Mouse (Mus musculus) spleen, embryonic (tissue): ENCODE measurements at regions not wholly inside any gene's neighbourhood (a gene's known extent, or its start where the extent isn't known, plus 50 kb on each side); places are given as distances from the start of the nearest gene placed in this dataset.

Source experiments
- CTCF ChIA-PET: fragments of 350-600 bp; sonication (Branson Sonifier 250); formaldehyde crosslinking; loops from one replicate; lab custom pipeline; 2022; lab: Charles Lee

DNA sequence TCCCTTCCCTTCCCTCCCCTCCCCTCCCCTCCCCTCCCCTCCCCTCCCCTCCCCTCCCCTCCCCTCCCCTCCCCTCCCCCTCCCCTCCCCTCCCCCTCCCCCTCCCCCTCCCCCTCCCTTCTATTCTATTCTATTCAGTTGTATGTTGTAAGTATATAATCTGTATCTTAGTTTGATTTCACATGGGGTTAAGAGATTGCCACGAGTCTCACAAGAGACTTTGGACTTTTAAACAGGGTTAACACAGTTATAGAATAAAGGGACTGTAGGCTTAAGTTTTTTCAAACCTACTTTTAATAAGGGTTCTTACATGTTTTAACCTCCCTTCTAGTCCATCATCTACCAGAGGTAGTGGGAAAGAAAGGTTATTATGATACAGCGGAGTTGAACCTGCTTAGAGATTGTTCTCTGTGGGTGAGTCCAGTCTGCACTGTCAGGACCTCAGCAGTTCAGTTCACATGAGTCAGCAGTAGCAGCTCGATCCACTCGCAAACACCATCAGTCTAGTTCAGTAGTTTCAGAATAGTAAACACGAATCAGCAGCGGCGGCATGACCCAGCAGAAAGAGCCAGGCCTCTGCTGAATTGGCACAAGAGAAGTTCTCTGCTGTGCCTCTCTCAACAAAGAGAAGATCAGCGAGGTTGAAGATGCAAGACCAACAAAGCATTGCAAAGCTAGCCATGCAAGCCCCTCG lies 116.8 kb upstream of the Shb start:
- CTCF ChIA-PET = no interaction called here

DNA sequence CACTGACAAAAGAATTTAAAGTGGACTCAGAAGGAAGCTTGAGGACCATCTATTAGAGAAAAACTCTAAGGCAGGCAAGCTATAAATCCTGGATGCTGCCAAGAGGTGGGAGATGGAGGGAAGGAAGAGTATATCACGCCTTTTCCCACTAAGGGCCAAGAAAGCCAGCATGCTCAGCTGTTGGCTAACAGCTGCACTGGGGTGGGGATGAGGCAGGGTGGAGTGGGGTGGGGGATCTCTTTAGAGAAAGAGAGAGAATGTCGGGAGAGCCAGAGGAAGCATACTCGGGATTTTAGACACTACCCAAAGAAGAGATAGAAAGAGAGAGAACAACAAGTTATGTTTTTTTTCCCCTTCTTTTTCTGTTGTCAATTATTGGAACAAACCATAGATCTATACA lies 115.2 kb upstream of the Shb start:
- CTCF ChIA-PET = no interaction called here

GRCm38 (mm10) chr4:45642604-45643003 lies 110.3 kb upstream of the Shb start:
- CTCF ChIA-PET = no interaction called here

GRCm38 (mm10) chr4:45641272-45641671 lies 109.0 kb upstream of the Shb start:
- CTCF ChIA-PET = no interaction called here

- CTCF ChIA-PET = no interaction called here
These were observed 108.4 kb upstream of the Shb start for GRCm38 (mm10) chr4:45640713-45641112.

- CTCF ChIA-PET = interaction anchor here (0.7 kb wide), 1 partner anchor 26 kb away, joined by 4 read pairs; no protein-coding TSS in a partner anchor
These were observed 107.2 kb upstream of the Shb start for GRCm38 (mm10) chr4:45639397-45640034.

DNA sequence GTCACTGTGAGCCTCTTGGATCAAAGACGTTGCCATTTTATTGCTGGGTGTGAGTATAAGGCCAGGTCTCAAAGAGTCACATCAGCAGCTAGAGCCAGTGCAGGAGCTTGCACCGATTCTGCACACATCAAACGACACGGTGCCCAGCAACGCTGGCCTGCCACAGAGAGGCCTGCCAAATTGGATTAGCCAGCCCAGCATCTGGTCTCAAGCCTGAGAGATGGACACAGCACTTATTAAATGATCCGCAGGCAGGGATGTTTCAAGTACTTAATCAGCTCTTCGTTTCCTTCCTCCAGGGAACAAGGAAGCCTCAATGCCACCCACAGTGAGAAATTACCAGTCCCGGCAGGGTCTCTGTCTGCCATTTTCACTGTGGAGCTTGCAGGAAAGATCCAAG lies 106.1 kb upstream of the Shb start:
- CTCF ChIA-PET = no interaction called here

DNA sequence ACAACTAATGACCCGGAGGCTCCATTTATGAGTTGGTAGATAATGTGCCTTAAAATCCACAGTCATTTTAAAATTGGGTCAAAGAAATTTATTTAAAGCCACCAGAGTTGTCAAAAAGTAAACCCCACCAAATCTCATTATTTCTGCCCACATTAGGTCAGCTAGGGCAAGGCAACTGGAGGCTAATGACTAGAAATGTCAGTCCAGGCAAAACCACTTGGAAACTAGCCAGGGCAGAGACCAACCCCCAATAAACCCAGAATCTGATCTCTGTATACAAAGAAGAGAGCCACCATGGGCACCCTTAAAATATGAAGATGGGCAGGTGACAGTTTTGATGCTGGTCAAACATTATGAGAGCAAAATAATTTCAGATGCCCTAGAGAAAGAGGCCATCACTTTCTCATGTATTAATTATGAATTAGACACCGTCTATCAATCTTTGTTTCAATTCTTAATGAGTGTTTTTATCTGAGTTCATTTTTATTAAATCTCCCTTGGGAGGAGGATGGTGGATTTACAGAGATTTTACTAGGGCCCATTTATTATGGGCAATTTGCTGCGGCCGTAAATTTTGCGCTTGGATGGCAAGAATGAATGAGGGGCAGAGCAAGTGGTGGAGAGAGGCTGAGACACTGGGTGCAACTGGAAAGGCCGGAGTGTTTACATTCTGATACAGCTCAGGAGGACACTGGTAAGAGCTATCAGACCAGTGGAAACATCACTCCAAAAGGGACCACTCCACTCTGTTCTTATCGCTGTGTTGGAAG lies 99.2 kb upstream of the Shb start:
- CTCF ChIA-PET = no interaction called here

GRCm38 (mm10) chr4:45625633-45626032 lies 93.4 kb upstream of the Shb start:
- CTCF ChIA-PET = no interaction called here

- CTCF ChIA-PET = no interaction called here
These were observed 89.7 kb upstream of the Shb start for GRCm38 (mm10) chr4:45622017-45622416.

DNA sequence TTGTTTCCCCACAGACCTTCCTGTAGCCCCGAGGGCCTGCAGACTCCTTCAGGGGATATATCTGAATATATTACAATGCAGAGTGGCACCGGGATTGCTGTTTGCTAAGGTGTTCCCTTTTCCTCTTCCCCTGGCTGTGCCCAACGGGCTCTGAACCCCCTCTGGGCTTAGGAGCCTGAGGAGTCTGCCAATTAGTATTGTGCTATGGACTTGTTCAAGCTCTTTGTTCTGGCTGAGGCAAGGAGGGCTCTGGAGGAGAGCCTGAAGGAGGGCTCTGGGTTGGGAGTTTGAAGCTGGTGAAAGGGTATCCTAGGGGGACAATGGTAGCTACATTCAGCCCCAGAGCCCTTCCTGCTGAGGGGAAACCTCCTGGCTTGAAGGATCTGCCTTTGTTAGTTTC lies 84.9 kb upstream of the Shb start:
- CTCF ChIA-PET = no interaction called here

DNA sequence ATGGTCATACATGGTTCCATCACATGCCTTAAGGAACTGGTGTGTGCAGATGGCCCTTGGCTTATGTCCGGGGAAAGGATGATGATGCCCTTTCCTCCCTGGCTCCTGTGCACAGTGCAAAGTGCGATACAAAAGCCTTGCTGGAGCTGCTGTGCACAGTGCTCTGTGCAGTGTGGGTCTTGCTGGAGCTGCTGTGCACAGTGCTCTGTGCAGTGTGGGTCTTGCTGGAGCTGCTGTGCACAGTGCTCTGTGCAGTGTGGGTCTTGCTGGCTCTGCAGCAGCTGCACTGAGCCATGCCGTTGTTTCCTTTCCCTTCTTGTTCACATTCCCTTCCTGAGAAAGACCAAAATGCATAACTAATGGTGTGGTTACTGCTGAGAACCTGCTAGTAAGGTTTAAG lies 81.2 kb upstream of the Shb start:
- CTCF ChIA-PET = interaction anchor here (0.6 kb wide), 1 partner anchor 26 kb away, joined by 4 read pairs; no protein-coding TSS in a partner anchor

DNA sequence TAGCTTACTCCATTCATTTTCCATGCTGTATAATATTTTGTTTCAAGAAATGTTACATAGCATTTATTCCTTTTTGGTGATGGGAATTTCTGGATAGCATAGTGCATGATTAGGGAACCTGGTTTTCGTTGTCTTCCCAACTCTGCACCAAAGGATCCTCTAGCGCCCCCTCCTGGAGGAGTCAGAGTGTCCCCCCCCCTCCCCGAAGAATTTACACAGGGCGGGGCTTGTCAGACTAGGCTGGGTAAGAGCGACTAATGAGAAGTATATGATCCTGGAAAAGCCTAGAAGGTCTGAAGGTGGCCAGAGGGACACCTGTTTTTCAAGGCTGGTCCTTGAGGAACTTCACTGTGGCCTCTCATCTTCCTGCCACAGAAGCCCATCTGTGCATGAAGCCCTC lies 79.9 kb upstream of the Shb start:
- CTCF ChIA-PET = no interaction called here

- CTCF ChIA-PET = no interaction called here
These were observed 78.7 kb upstream of the Shb start for GRCm38 (mm10) chr4:45610937-45611336.

DNA sequence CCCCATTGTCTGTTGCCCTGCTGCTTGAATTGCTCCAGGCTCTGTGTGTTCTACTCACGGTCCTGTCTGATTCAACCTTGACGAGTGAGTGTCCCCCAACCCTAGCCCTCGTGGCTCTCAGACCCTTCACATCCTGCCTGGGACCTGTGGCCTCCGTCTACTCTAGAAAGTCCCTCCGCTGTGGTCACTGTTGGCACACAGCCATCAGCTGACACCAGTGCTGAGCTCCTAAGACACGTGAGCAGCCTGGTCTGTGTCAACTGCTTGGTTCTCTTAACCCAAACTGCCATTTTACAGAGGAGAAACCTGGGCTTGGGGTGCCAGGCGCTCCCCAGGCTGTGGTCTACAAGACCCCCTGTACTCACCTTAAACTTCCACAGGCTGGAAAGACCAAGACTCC lies 74.3 kb upstream of the Shb start:
- CTCF ChIA-PET = no interaction called here

- CTCF ChIA-PET = no interaction called here
These were observed 73.4 kb upstream of the Shb start for GRCm38 (mm10) chr4:45605681-45606080.

GRCm38 (mm10) chr4:45604271-45604800 lies 72.1 kb upstream of the Shb start:
- CTCF ChIA-PET = interaction anchor here (0.6 kb wide), 1 partner anchor 29 kb away, joined by 11 read pairs; no protein-coding TSS in a partner anchor

DNA sequence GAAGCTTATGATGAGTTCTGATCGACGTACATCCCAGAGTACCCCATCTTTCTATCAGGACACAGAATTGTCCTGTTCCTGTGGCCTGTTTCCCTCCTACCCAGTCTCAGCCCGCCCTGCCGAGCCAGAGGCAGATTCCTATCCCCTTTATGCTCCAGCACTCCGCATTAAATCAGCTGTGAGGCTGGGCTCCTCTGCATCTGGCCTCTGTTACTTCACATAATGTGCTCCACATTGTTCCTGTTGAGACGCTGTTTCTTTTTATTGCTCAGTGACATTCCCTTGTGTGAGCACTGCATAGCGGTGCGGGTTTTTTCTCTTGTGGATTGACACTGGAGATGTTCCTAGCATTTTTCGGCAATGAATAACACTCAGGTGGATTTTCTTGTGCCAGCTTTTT lies 68.2 kb upstream of the Shb start:
- CTCF ChIA-PET = no interaction called here

DNA sequence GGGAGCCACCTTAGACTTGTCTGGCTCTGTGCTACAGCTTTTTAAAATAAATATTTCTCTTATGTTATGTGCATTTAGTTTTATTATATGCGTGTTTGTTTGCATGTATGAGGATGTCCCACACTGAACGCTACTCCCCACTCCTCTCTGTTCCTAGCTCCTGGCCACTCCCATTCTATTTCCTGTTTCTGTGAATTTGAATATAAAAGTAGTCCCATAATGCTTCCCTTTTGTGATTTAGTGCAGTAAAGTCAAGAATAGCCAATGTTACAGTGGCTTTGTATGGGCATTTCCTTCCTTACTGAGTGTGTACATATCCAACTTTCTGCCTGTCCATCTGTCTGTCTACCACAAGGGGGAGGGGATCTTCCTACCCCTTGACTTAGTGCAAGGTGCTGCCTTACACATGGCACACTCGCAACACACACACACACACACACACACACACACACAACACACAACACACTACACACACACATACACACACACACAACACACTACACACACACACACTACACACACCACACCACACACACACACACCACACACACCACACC lies 61.2 kb upstream of the Shb start:
- CTCF ChIA-PET = interaction anchor here (0.6 kb wide), 1 partner anchor 321 kb away, joined by 3 read pairs; no protein-coding TSS in a partner anchor

DNA sequence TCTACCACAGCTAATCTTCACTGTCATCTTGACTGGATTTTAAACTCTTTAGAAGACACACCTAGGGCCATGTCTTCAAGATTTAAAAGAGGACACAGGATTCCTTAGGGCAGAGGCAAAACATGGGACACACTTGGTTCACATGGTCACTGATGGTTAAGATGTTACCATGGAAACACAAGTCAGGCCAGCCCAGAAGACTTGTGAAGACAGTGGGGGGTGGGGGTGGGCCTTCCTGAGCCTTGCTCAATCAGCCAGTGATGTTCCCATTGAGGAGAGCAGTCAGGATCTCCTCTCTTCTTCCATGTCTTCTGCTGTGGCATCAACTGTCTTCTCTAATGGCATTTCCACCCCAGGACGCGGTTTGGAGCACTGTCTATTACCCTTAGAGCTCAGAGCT lies 60.5 kb upstream of the Shb start:
- CTCF ChIA-PET = interaction anchor here (0.6 kb wide), 2 partner anchors 320 to 359 kb away, joined by 3 read pairs; no protein-coding TSS in a partner anchor

DNA sequence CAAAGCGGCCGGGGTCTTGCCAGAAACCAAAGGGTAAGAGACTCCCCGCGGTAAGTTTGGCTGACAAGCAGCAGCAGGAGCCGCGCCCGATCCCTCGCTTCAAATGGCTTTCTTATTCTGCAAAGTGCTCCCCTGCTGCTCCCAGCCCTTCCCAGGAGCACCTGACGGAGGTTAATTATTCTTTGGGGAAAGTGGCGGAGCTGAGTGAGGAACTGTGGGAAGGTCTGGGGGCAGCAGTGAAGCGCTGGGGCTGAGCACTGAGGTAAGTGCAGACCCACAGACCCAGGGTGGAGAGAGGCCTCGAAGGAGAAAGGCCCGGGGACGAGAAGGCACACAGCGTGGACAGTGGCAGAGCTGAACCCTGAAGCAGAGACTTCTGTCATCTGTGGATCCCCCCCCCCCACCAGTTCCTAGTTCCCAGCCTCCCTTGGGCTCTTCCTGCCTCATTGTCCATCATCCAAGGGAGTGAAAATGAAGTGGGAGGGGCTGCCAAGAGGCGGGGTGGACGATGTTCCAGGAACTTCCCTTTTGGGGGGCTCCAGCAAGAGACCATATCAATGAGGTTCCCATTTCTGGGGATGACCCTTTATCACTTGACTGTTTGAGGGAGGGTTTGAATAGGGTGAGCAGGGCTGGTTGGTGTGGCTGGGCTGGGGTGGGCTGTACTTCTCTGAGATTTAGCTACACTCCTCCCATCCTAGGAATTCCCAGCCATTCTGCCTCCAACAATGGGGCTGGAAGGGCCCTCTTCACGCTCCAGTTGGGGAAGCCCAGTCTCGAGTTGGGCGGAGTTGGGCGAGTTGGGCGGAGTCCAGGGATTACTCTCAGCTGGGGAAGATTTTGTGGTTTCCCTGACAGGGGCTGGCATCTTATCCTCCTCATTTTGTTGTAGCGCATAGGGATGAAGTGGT lies 59.4 kb upstream of the Shb start:
- CTCF ChIA-PET = no interaction called here
